Mouse (Mus musculus) cerebellum, adult 2 months (tissue): ENCODE measurements around the gene Arl15.

ENCODE experiments used
- CTCF ChIP-seq: fragments of 200-500 bp; IDR thresholded peaks from 2 replicates; pipeline ENCODE4 v1.5.1; 2011; ENCODE audit warnings: low read depth, mild to moderate bottlenecking, control low read depth, low read length, moderate library complexity, borderline replicate concordance; ENCODE audit not compliant: insufficient read depth
- POLR2A ChIP-seq: fragments of 200-500 bp; IDR thresholded peaks from 2 replicates; pipeline ENCODE4 v1.6.1; 2011; ENCODE audit warnings: low read length, control low read depth, borderline replicate concordance; ENCODE audit not compliant: insufficient read depth

- TF ChIP-seq CTCF (no peak), POLR2A (no peak)
Observed at GRCm38 (mm10) chr13:114079751-114080150, 285.4 kb downstream of the Arl15 start.
